Mouse (Mus musculus): ENCODE measurements around the gene Gm136. TPM values are rescaled to one million over a fixed set of nuclear protein-coding genes. Genes with fewer than 3 reads are reported as not detected.

Gm136 gene
- not detected in 2 replicates for polyA plus RNA-seq (2015; fragmentation: Nextera tagmentation; extraction: Ambion mirVana)

GRCm38 (mm10) chr4:34756163-34756562, at the start of gene Gm136:
TSS of gene Gm136 (minus strand) at chr4:34756263.
- Histone ChIP-seq H3K4me2 (replicated peaks; ENCODE audit: low read depth, low read length) (no peak within 1 kb of the TSS), H3K4me1 (ENCODE audit: insufficient read depth, low read length) (no peaks in the 10 kb centered on the region), H3K9ac (replicated peaks; ENCODE audit: low read length) (no peak within 1 kb of the TSS), H3K36me3 (ENCODE audit: insufficient read depth, low read length) (no peaks in the 10 kb centered on the region), H3K27me3 (ENCODE audit: insufficient read depth, low read length) (no peaks in the 10 kb centered on the region), H3K4me3 (ENCODE audit: low read length) (no peak within 1 kb of the TSS), H3K27ac (ENCODE audit: low read length) (no peak within 1 kb of the TSS), H3K9me3 (ENCODE audit: low read length) (no peaks in the 10 kb centered on the region)
- 74% methylated on average over 1 of the region's 1 CpGs for WGBS
- ATAC-seq (ENCODE audit: low FRiP score, low TSS enrichment), result no peak

GRCm38 (mm10) chr4:34801166-34802034, 45.3 kb upstream of the Gm136 start:
- no peak overlapping the region for H3K9ac ChIP-seq (replicated peaks; ENCODE audit: low read length)
- H3K27ac ChIP-seq (ENCODE audit: low read length), result no peak overlapping the region
- H3K4me1 ChIP-seq (ENCODE audit: insufficient read depth, low read length), result no peaks in the 10 kb centered on the region
- H3K9me3 ChIP-seq (ENCODE audit: low read length), result no peaks in the 10 kb centered on the region
- ATAC-seq (ENCODE audit: low FRiP score, low TSS enrichment), result no peak
- H3K4me2 ChIP-seq (replicated peaks; ENCODE audit: low read depth, low read length), result no peak overlapping the region
- H3K27me3 ChIP-seq (ENCODE audit: insufficient read depth, low read length), result no peaks in the 10 kb centered on the region
- 83% methylated on average over 14 of the region's 14 CpGs for WGBS
- H3K4me3 ChIP-seq (ENCODE audit: low read length), result no peak overlapping the region
- H3K36me3 ChIP-seq (ENCODE audit: insufficient read depth, low read length), result peaks cover 13% of the 10 kb centered on the region

GRCm38 (mm10) chr4:34798005-34798404, 41.9 kb upstream of the Gm136 start:
- H3K4me1 ChIP-seq (ENCODE audit: insufficient read depth, low read length), result no peaks in the 10 kb centered on the region
- H3K27ac ChIP-seq (ENCODE audit: low read length), result no peak overlapping the region
- H3K4me2 ChIP-seq (replicated peaks; ENCODE audit: low read depth, low read length), result no peak overlapping the region
- no peak for ATAC-seq (ENCODE audit: low FRiP score, low TSS enrichment)
- no peaks in the 10 kb centered on the region for H3K36me3 ChIP-seq (ENCODE audit: insufficient read depth, low read length)
- no peaks in the 10 kb centered on the region for H3K27me3 ChIP-seq (ENCODE audit: insufficient read depth, low read length)
- no peak overlapping the region for H3K4me3 ChIP-seq (ENCODE audit: low read length)
- 91% methylated on average over 2 of the region's 2 CpGs for WGBS
- H3K9me3 ChIP-seq (ENCODE audit: low read length), result no peaks in the 10 kb centered on the region
- no peak overlapping the region for H3K9ac ChIP-seq (replicated peaks; ENCODE audit: low read length)

GRCm38 (mm10) chr4:34797294-34797983, 41.4 kb upstream of the Gm136 start:
- 77% methylated on average over 8 of the region's 8 CpGs for WGBS
- H3K4me1 ChIP-seq (ENCODE audit: insufficient read depth, low read length), result no peaks in the 10 kb centered on the region
- no peak overlapping the region for H3K4me3 ChIP-seq (ENCODE audit: low read length)
- no peak overlapping the region for H3K9ac ChIP-seq (replicated peaks; ENCODE audit: low read length)
- H3K36me3 ChIP-seq (ENCODE audit: insufficient read depth, low read length), result no peaks in the 10 kb centered on the region
- no peak overlapping the region for H3K27ac ChIP-seq (ENCODE audit: low read length)
- H3K9me3 ChIP-seq (ENCODE audit: low read length), result no peaks in the 10 kb centered on the region
- ATAC-seq (ENCODE audit: low FRiP score, low TSS enrichment), result no peak
- H3K4me2 ChIP-seq (replicated peaks; ENCODE audit: low read depth, low read length), result no peak overlapping the region
- no peaks in the 10 kb centered on the region for H3K27me3 ChIP-seq (ENCODE audit: insufficient read depth, low read length)

GRCm38 (mm10) chr4:34796294-34796693, 40.2 kb upstream of the Gm136 start:
- Histone ChIP-seq H3K9me3 (ENCODE audit: low read length) (no peaks in the 10 kb centered on the region), H3K27me3 (ENCODE audit: insufficient read depth, low read length) (no peaks in the 10 kb centered on the region), H3K9ac (replicated peaks; ENCODE audit: low read length) (no peak overlapping the region), H3K36me3 (ENCODE audit: insufficient read depth, low read length) (no peaks in the 10 kb centered on the region), H3K4me1 (ENCODE audit: insufficient read depth, low read length) (no peaks in the 10 kb centered on the region), H3K4me2 (replicated peaks; ENCODE audit: low read depth, low read length) (no peak overlapping the region), H3K27ac (ENCODE audit: low read length) (no peak overlapping the region), H3K4me3 (ENCODE audit: low read length) (no peak overlapping the region)
- 60% methylated on average over 5 of the region's 5 CpGs for WGBS
- no peak for ATAC-seq (ENCODE audit: low FRiP score, low TSS enrichment)

GRCm38 (mm10) chr4:34786476-34786875, 30.4 kb upstream of the Gm136 start:
- Histone ChIP-seq H3K27ac (ENCODE audit: low read length) (no peak overlapping the region), H3K36me3 (ENCODE audit: insufficient read depth, low read length) (no peaks in the 10 kb centered on the region), H3K27me3 (ENCODE audit: insufficient read depth, low read length) (no peaks in the 10 kb centered on the region), H3K4me3 (ENCODE audit: low read length) (no peak overlapping the region), H3K9me3 (ENCODE audit: low read length) (no peaks in the 10 kb centered on the region), H3K9ac (replicated peaks; ENCODE audit: low read length) (no peak overlapping the region), H3K4me1 (ENCODE audit: insufficient read depth, low read length) (no peaks in the 10 kb centered on the region), H3K4me2 (replicated peaks; ENCODE audit: low read depth, low read length) (no peak overlapping the region)
- ATAC-seq (ENCODE audit: low FRiP score, low TSS enrichment), result no peak
- 82% methylated on average over 3 of the region's 3 CpGs for WGBS

GRCm38 (mm10) chr4:34785646-34786045, 29.6 kb upstream of the Gm136 start:
- ATAC-seq (ENCODE audit: low FRiP score, low TSS enrichment), result no peak
- Histone ChIP-seq H3K36me3 (ENCODE audit: insufficient read depth, low read length) (no peaks in the 10 kb centered on the region), H3K4me3 (ENCODE audit: low read length) (no peak overlapping the region), H3K4me1 (ENCODE audit: insufficient read depth, low read length) (no peaks in the 10 kb centered on the region), H3K9me3 (ENCODE audit: low read length) (no peaks in the 10 kb centered on the region), H3K27ac (ENCODE audit: low read length) (no peak overlapping the region), H3K4me2 (replicated peaks; ENCODE audit: low read depth, low read length) (no peak overlapping the region), H3K9ac (replicated peaks; ENCODE audit: low read length) (no peak overlapping the region), H3K27me3 (ENCODE audit: insufficient read depth, low read length) (no peaks in the 10 kb centered on the region)
- 50% methylated on average over 2 of the region's 2 CpGs for WGBS

GRCm38 (mm10) chr4:34784865-34785264, 28.8 kb upstream of the Gm136 start:
- H3K27me3 ChIP-seq (ENCODE audit: insufficient read depth, low read length), result no peaks in the 10 kb centered on the region
- no peak overlapping the region for H3K4me2 ChIP-seq (replicated peaks; ENCODE audit: low read depth, low read length)
- H3K4me1 ChIP-seq (ENCODE audit: insufficient read depth, low read length), result no peaks in the 10 kb centered on the region
- no peak for ATAC-seq (ENCODE audit: low FRiP score, low TSS enrichment)
- H3K9ac ChIP-seq (replicated peaks; ENCODE audit: low read length), result no peak overlapping the region
- peaks cover 1% of the 10 kb centered on the region; the same call in 1 of the 2 replicates for H3K9me3 ChIP-seq (ENCODE audit: low read length)
- no peak overlapping the region for H3K4me3 ChIP-seq (ENCODE audit: low read length)
- H3K27ac ChIP-seq (ENCODE audit: low read length), result no peak overlapping the region
- 58% methylated on average over 5 of the region's 5 CpGs for WGBS
- no peaks in the 10 kb centered on the region for H3K36me3 ChIP-seq (ENCODE audit: insufficient read depth, low read length)

- ATAC-seq (ENCODE audit: low FRiP score, low TSS enrichment), result no peak
- 31% methylated on average over 4 of the region's 4 CpGs for WGBS
- Histone ChIP-seq H3K4me1 (ENCODE audit: insufficient read depth, low read length) (no peaks in the 10 kb centered on the region), H3K36me3 (ENCODE audit: insufficient read depth, low read length) (no peaks in the 10 kb centered on the region), H3K27ac (ENCODE audit: low read length) (no peak overlapping the region), H3K4me2 (replicated peaks; ENCODE audit: low read depth, low read length) (no peak overlapping the region), H3K9ac (replicated peaks; ENCODE audit: low read length) (no peak overlapping the region), H3K9me3 (ENCODE audit: low read length) (peaks cover 3% of the 10 kb centered on the region; the same call in 1 of the 2 replicates), H3K27me3 (ENCODE audit: insufficient read depth, low read length) (no peaks in the 10 kb centered on the region), H3K4me3 (ENCODE audit: low read length) (no peak overlapping the region)
Measured at GRCm38 (mm10) chr4:34782730-34783129, 26.7 kb upstream of the Gm136 start.

Measured in kidney, embryonic 16.5 days (tissue).